Mouse (Mus musculus) kidney, embryonic 14.5 days (tissue): ENCODE data around the gene Ube2e3. TPM values are rescaled to one million over a fixed set of nuclear protein-coding genes. Genes with fewer than 3 reads are reported as not detected.

ENCODE experiments used
- ATAC-seq: fragments of 200-750 bp; cut with Nextera tagmentation; 2 replicates; pipeline ENCODE4 v1.8.0; 2017; ENCODE audit warnings: moderate number of reproducible peaks, mild to moderate bottlenecking, moderate TSS enrichment, moderate library complexity; ENCODE audit not compliant: low FRiP score, low TSS enrichment
- H3K27ac ChIP-seq: fragments of 300-500 bp; sonication (generic); 2 replicates; pipeline ENCODE4 v1.5.1; 2014; ENCODE audit warnings: low read depth, mild to moderate bottlenecking, low read length, moderate library complexity, mixed read lengths
- H3K27me3 ChIP-seq: fragments of 300-500 bp; sonication (generic); 2 replicates; pipeline ENCODE4 v1.6.1; 2014; ENCODE audit warnings: mild to moderate bottlenecking, low read length; ENCODE audit not compliant: control insufficient read depth, insufficient read depth
- H3K36me3 ChIP-seq: fragments of 300-500 bp; sonication (generic); 2 replicates; pipeline ENCODE4 v1.6.1; 2014; ENCODE audit warnings: low read length, mixed read lengths; ENCODE audit not compliant: control insufficient read depth, insufficient read depth
- H3K4me1 ChIP-seq: fragments of 300-500 bp; sonication (generic); 2 replicates; pipeline ENCODE4 v1.6.1; 2014; ENCODE audit warnings: low read length, mixed read lengths; ENCODE audit not compliant: control insufficient read depth, insufficient read depth
- H3K4me2 ChIP-seq: fragments of 300-500 bp; sonication (generic); replicated peaks from 2 replicates; pipeline ENCODE4 v1.6.1; 2014; ENCODE audit warnings: low read depth, mild to moderate bottlenecking, low read length
- H3K4me3 ChIP-seq: fragments of 300-500 bp; sonication (generic); 2 replicates; pipeline ENCODE4 v1.5.1; 2014; ENCODE audit warnings: mild to moderate bottlenecking, low read length
- H3K9ac ChIP-seq: fragments of 300-500 bp; sonication (generic); 2 replicates; pipeline ENCODE4 v1.6.1; 2014; ENCODE audit warnings: low read depth, mild to moderate bottlenecking, low read length, moderate library complexity
- H3K9me3 ChIP-seq: fragments of 300-500 bp; sonication (generic); 2 replicates; pipeline ENCODE4 v1.6.1; 2016; ENCODE audit warnings: low read length; ENCODE audit not compliant: control insufficient read depth
- WGBS: fragments of 180-500 bp; shearing (Covaris S2); extraction: QIAGEN DNeasy Blood & Tissue Kit; methylation state at CpG from one replicate; pipeline ENCODE4 v1.1.7; 2014; 5-methylcytosine and 5-hydroxymethylcytosine counted together
- polyA plus RNA-seq: library from polyadenylated mRNA; unstranded; fragments of >200 nt; fragmentation: Nextera tagmentation; extraction: Ambion mirVana; gene quantifications from 2 replicates; pipeline ENCODE4 v1.2.1, GENCODE M21; 2014

Ube2e3 gene
- polyA plus RNA-seq, 1 experiment from 2014 or later = 188 TPM

- no peak overlapping the region for H3K27ac ChIP-seq
- no peaks in the 10 kb centered on the region for H3K36me3 ChIP-seq
- no peak overlapping the region for H3K9ac ChIP-seq
- no peaks in the 10 kb centered on the region for H3K27me3 ChIP-seq
- H3K4me1 ChIP-seq = peaks cover 2% of the 10 kb centered on the region; the same call in 1 of the 2 replicates
- no peak for ATAC-seq
- no peak overlapping the region for H3K4me2 ChIP-seq
- WGBS = 84% methylated on average over 7 of the region's 7 CpGs
- H3K9me3 ChIP-seq = no peaks in the 10 kb centered on the region
- no peak overlapping the region for H3K4me3 ChIP-seq
Measured at GRCm38 (mm10) chr2:78961023-78961422, 93.1 kb downstream of the Ube2e3 start.

GRCm38 (mm10) chr2:78961580-78961979, 93.7 kb downstream of the Ube2e3 start:
- no peaks in the 10 kb centered on the region for H3K27me3 ChIP-seq
- H3K4me2 ChIP-seq = no peak overlapping the region
- ATAC-seq = no peak
- no peaks in the 10 kb centered on the region for H3K9me3 ChIP-seq
- no peak overlapping the region for H3K27ac ChIP-seq
- no peaks in the 10 kb centered on the region for H3K36me3 ChIP-seq
- H3K4me3 ChIP-seq = no peak overlapping the region
- H3K9ac ChIP-seq = no peak overlapping the region
- H3K4me1 ChIP-seq = peaks cover 2% of the 10 kb centered on the region; the same call in 1 of the 2 replicates
- 53% methylated on average over 7 of the region's 7 CpGs for WGBS

- WGBS = 83% methylated on average over 2 of the region's 2 CpGs
Measured at GRCm38 (mm10) chr2:78964995-78965394, 97.1 kb downstream of the Ube2e3 start.

GRCm38 (mm10) chr2:78965396-78965795, 97.5 kb downstream of the Ube2e3 start:
- no peaks in the 10 kb centered on the region for H3K27me3 ChIP-seq
- H3K27ac ChIP-seq = no peak overlapping the region
- H3K9ac ChIP-seq = no peak overlapping the region
- WGBS = 55% methylated on average over 6 of the region's 6 CpGs
- no peaks in the 10 kb centered on the region for H3K9me3 ChIP-seq
- H3K4me3 ChIP-seq = no peak overlapping the region
- H3K4me1 ChIP-seq = no peaks in the 10 kb centered on the region
- no peak overlapping the region for H3K4me2 ChIP-seq
- no peak for ATAC-seq
- H3K36me3 ChIP-seq = no peaks in the 10 kb centered on the region

More at GRCm38 (mm10) chr2:78964995-78965394, 97.1 kb downstream of the Ube2e3 start:
- no peak overlapping the region for H3K4me3 ChIP-seq
- no peaks in the 10 kb centered on the region for H3K27me3 ChIP-seq
- H3K9me3 ChIP-seq = no peaks in the 10 kb centered on the region
- no peak for ATAC-seq
- H3K36me3 ChIP-seq = no peaks in the 10 kb centered on the region
- H3K27ac ChIP-seq = no peak overlapping the region
- H3K4me1 ChIP-seq = peaks cover 2% of the 10 kb centered on the region; the same call in 1 of the 2 replicates
- no peak overlapping the region for H3K4me2 ChIP-seq
- no peak overlapping the region for H3K9ac ChIP-seq

GRCm38 (mm10) chr2:78970088-78970487, 102.2 kb downstream of the Ube2e3 start:
- Histone ChIP-seq H3K4me2 (no peak overlapping the region), H3K36me3 (no peaks in the 10 kb centered on the region), H3K27me3 (no peaks in the 10 kb centered on the region), H3K9ac (no peak overlapping the region), H3K9me3 (no peaks in the 10 kb centered on the region), H3K27ac (no peak overlapping the region), H3K4me3 (no peak overlapping the region), H3K4me1 (no peaks in the 10 kb centered on the region)
- 69% methylated on average over 6 of the region's 6 CpGs for WGBS
- ATAC-seq = no peak
